Mouse (Mus musculus) C3H10T1/2 (cell line): ENCODE measurements around the gene Zfp385b. TPM values are rescaled to one million over a fixed set of nuclear protein-coding genes. Genes with fewer than 3 reads are reported as not detected.

ENCODE experiments used
- polyA plus RNA-seq, 2 experiments: library from polyadenylated mRNA; unstranded; fragments of >200 nt; fragmentation: generic; extraction: Trizol; gene quantifications; one replicate each; pipeline ENCODE4 v1.2.1; 2012; ENCODE audit warnings: missing spikeins in 2 of 2

Zfp385b gene
- polyA plus RNA-seq = not detected

DNA sequence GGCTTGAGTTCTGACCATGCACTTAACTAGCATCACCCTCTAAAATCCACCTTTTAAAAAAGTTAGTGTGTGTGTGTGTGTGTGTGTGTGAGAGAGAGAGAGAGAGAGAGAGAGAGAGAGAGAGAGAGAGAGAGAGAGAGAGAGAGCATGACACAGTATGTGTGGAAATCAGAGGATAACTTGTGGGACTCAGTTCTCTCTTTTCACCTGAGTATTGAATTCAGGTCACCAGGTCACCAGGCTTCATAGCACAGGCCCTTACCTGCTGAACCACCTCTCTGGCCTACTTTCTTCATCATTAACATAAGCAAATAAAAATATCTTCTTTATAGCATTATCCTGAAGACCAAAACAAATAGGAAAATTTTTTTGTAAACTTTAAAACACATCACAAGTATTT lies at the start of gene Zfp385b:
TSS of gene Zfp385b (minus strand) at position 101 of the 400 bp plus-strand sequence.

Other genes with a start within 250 kb of the Zfp385b start
- 1 to 10 TPM in 1 of 2 experiments, under 1 TPM in 1; 0.46 to 4.7 TPM for gene Cwc22, start 126.7 kb upstream of the Zfp385b start, polyA plus RNA-seq